Mouse (Mus musculus) intestine, embryonic 15.5 days (tissue): ENCODE data around the gene Rmi1. TPM values are rescaled to one million over a fixed set of nuclear protein-coding genes. Genes with fewer than 3 reads are reported as not detected.
A peak's percentile ranks its signal among the peaks of the same experiment; 100 is the strongest.
"Not testable (repeated sequence)": the region's sequence is repeated elsewhere in the genome, so short reads cannot be mapped to it uniquely, and the experiment has no call there.

ENCODE experiments used
- ATAC-seq: fragments of 200-750 bp; cut with Nextera tagmentation; 2 replicates; pipeline ENCODE4 v1.8.0; 2017; ENCODE audit warnings: moderate TSS enrichment, moderate library complexity
- H3K27ac ChIP-seq: fragments of 300-500 bp; sonication (generic); 2 replicates; pipeline ENCODE4 v1.5.1; 2015; ENCODE audit warnings: mild to moderate bottlenecking, inconsistent platforms
- H3K27me3 ChIP-seq: fragments of 300-500 bp; sonication (generic); replicated peaks from 2 replicates; pipeline ENCODE4 v1.6.1; 2015; ENCODE audit warnings: inconsistent platforms
- H3K36me3 ChIP-seq: fragments of 300-500 bp; sonication (generic); 2 replicates; pipeline ENCODE4 v1.6.1; 2015; ENCODE audit warnings: inconsistent platforms
- H3K4me1 ChIP-seq: fragments of 300-500 bp; sonication (generic); replicated peaks from 2 replicates; pipeline ENCODE4 v1.6.1; 2015; ENCODE audit warnings: inconsistent platforms
- H3K4me2 ChIP-seq: fragments of 300-500 bp; sonication (generic); replicated peaks from 2 replicates; pipeline ENCODE4 v1.6.1; 2015; ENCODE audit warnings: mild to moderate bottlenecking, inconsistent platforms
- H3K4me3 ChIP-seq: fragments of 300-500 bp; sonication (generic); replicated peaks from 2 replicates; pipeline ENCODE4 v1.5.1; 2015; ENCODE audit warnings: inconsistent platforms
- H3K9ac ChIP-seq: fragments of 300-500 bp; sonication (generic); 2 replicates; pipeline ENCODE4 v1.6.1; 2015; ENCODE audit warnings: inconsistent platforms
- H3K9me3 ChIP-seq: fragments of 300-500 bp; sonication (generic); 2 replicates; pipeline ENCODE4 v1.6.1; 2016; ENCODE audit warnings: inconsistent platforms
- WGBS: fragments of 180-500 bp; shearing (Covaris S2); methylation state at CpG from one replicate; pipeline ENCODE4 v1.1.7; 2015; 5-methylcytosine and 5-hydroxymethylcytosine counted together
- polyA plus RNA-seq: library from polyadenylated mRNA; unstranded; fragments of >200 nt; fragmentation: Nextera tagmentation; extraction: Ambion mirVana; gene quantifications from 2 replicates; pipeline ENCODE4 v1.2.1, GENCODE M21; 2015

The Rmi1 gene
- polyA plus RNA-seq, 1 experiment from 2014 or later, result 25.7 TPM

GRCm38 (mm10) chr13:58384371-58384770 lies 17.7 kb upstream of the Rmi1 start:
- H3K4me2 ChIP-seq, result peak overlapping the region; percentile 94
- no peaks in the 10 kb centered on the region for H3K9me3 ChIP-seq
- H3K27me3 ChIP-seq, result no peaks in the 10 kb centered on the region
- peak overlapping the region; percentile 82 for H3K4me3 ChIP-seq
- peaks cover 10% of the 10 kb centered on the region for H3K4me1 ChIP-seq
- ATAC-seq, result peak; percentile 14; the same call in 1 of the 2 replicates
- peak overlapping the region; percentile 84 for H3K9ac ChIP-seq
- 0 out of 2 replicates have a peak overlapping the region, but pooled peaks have one; percentile 69 for H3K27ac ChIP-seq
- peaks cover 25% of the 10 kb centered on the region for H3K36me3 ChIP-seq
- WGBS, result 39% methylated on average over 11 of the region's 11 CpGs

- 2% methylated on average over 80 of the region's 80 CpGs for WGBS
- Histone ChIP-seq H3K9me3 (no peaks in the 10 kb centered on the region), H3K27me3 (no peaks in the 10 kb centered on the region), H3K4me2 (peak within 1 kb of the TSS; percentile 94), H3K4me3 (peak within 1 kb of the TSS; percentile 82), H3K9ac (peak within 1 kb of the TSS; percentile 84), H3K4me1 (peaks cover 10% of the 10 kb centered on the region), H3K36me3 (peaks cover 25% of the 10 kb centered on the region), H3K27ac (peak within 1 kb of the TSS; percentile 69)
- ATAC-seq, result peak; percentile 79
Observed at GRCm38 (mm10) chr13:58384779-58385546, 17.1 kb upstream of the Rmi1 start, which contains the start of gene 2210016F16Rik. 2210016F16Rik (minus strand) TSS chr13:58385225.

GRCm38 (mm10) chr13:58385547-58385920 lies 16.5 kb upstream of the Rmi1 start:
- H3K27ac ChIP-seq, result peak overlapping the region; percentile 69
- peaks cover 23% of the 10 kb centered on the region for H3K36me3 ChIP-seq
- peak overlapping the region; percentile 82 for H3K4me3 ChIP-seq
- H3K9ac ChIP-seq, result peak overlapping the region; percentile 84
- H3K4me2 ChIP-seq, result peak overlapping the region; percentile 94
- 76% methylated on average over 7 of the region's 7 CpGs for WGBS
- peak; percentile 35 for ATAC-seq
- H3K4me1 ChIP-seq, result peaks cover 10% of the 10 kb centered on the region
- no peaks in the 10 kb centered on the region for H3K27me3 ChIP-seq
- no peaks in the 10 kb centered on the region for H3K9me3 ChIP-seq

DNA sequence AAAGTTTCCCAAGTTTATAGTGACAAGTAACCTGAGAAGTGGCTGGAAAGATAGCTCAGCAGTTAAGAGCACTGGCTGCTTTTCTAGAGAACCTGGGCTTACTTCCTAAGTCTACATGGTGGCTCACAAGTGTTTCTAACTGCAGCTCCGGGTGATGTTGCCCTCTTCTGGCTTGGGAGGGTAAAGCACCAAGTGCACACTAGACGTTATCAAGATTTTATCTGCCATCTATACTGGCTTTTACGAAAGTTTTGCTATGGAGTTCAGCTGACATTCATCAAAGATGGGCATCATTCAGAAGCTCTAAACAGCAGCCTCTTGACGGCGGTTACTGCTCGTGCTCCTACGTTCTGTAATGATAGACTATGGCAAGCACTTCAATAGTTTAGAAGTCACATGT lies 14.1 kb upstream of the Rmi1 start:
- H3K9me3 ChIP-seq, result no peaks in the 10 kb centered on the region
- peaks cover 11% of the 10 kb centered on the region; the same call in 1 of the 2 replicates for H3K36me3 ChIP-seq
- H3K27me3 ChIP-seq, result no peaks in the 10 kb centered on the region
- no peak overlapping the region for H3K9ac ChIP-seq
- no peak overlapping the region for H3K4me2 ChIP-seq
- H3K4me1 ChIP-seq, result peaks cover 10% of the 10 kb centered on the region
- H3K4me3 ChIP-seq, result no peak overlapping the region
- ATAC-seq, result peak; percentile 44
- 12% methylated on average over 7 of the region's 7 CpGs for WGBS
- no peak overlapping the region for H3K27ac ChIP-seq

DNA sequence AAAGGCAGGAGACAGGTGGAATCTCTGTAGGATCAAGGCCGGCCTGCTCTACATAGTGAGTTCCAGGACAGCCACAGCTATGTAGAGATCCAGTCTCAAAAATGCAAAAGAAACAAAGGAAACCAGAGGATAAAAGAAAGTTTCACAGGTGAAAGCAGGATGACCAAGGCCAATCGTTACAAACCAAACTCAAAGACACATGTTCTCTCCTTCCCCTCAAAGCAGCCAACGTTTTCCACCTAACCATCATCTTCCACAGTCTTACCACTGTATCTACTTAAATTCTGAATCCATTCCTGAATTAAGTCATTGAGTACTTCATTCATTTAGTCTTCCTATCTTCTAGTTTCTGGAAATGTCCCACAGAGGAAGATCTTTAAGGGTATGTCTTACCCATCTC lies 13.7 kb upstream of the Rmi1 start:
- no peak overlapping the region for H3K4me3 ChIP-seq
- no peaks in the 10 kb centered on the region for H3K27me3 ChIP-seq
- no peak overlapping the region for H3K4me2 ChIP-seq
- H3K36me3 ChIP-seq, result peaks cover 11% of the 10 kb centered on the region; the same call in 1 of the 2 replicates
- no peak overlapping the region for H3K9ac ChIP-seq
- peaks cover 10% of the 10 kb centered on the region for H3K4me1 ChIP-seq
- no peaks in the 10 kb centered on the region for H3K9me3 ChIP-seq
- no peak for ATAC-seq
- H3K27ac ChIP-seq, result no peak overlapping the region
- 46% methylated on average over 3 of the region's 3 CpGs for WGBS

GRCm38 (mm10) chr13:58389324-58389951 lies 12.6 kb upstream of the Rmi1 start:
- Histone ChIP-seq H3K27ac (no peak overlapping the region), H3K9me3 (no peaks in the 10 kb centered on the region), H3K4me1 (peaks cover 7% of the 10 kb centered on the region), H3K4me3 (no peak overlapping the region), H3K27me3 (no peaks in the 10 kb centered on the region), H3K36me3 (peaks cover 18% of the 10 kb centered on the region; the same call in 1 of the 2 replicates), H3K4me2 (no peak overlapping the region), H3K9ac (no peak overlapping the region)
- WGBS, result 79% methylated on average over 2 of the region's 2 CpGs
- no peak for ATAC-seq

- not testable (repeated sequence) for H3K9ac ChIP-seq, H3K4me1 ChIP-seq, H3K9me3 ChIP-seq, H3K4me3 ChIP-seq, H3K27ac ChIP-seq, H3K4me2 ChIP-seq, ATAC-seq, H3K27me3 ChIP-seq
- peaks cover 25% of the 10 kb centered on the region; the same call in 1 of the 2 replicates for H3K36me3 ChIP-seq
- 83% methylated on average over 11 of the region's 11 CpGs for WGBS
Observed at GRCm38 (mm10) chr13:58394392-58394791, 7.7 kb upstream of the Rmi1 start.

- no peaks in the 10 kb centered on the region for H3K27me3 ChIP-seq
- H3K27ac ChIP-seq, result no peak overlapping the region
- no peak overlapping the region for H3K4me3 ChIP-seq
- ATAC-seq, result no peak
- H3K9ac ChIP-seq, result no peak overlapping the region
- H3K9me3 ChIP-seq, result no peaks in the 10 kb centered on the region
- 86% methylated on average over 13 of the region's 13 CpGs for WGBS
- no peak overlapping the region for H3K4me2 ChIP-seq
- no peaks in the 10 kb centered on the region for H3K4me1 ChIP-seq
- peaks cover 16% of the 10 kb centered on the region; the same call in 1 of the 2 replicates for H3K36me3 ChIP-seq
Observed at GRCm38 (mm10) chr13:58397651-58398050, 4.4 kb upstream of the Rmi1 start.

GRCm38 (mm10) chr13:58400576-58400975 lies 1.5 kb upstream of the Rmi1 start:
- Histone ChIP-seq H3K4me3 (peak overlapping the region; percentile 97), H3K9ac (peak overlapping the region; percentile 99), H3K4me1 (no peaks in the 10 kb centered on the region), H3K27me3 (no peaks in the 10 kb centered on the region), H3K27ac (no peak overlapping the region), H3K36me3 (peaks cover 4% of the 10 kb centered on the region; the same call in 1 of the 2 replicates), H3K4me2 (peak overlapping the region; percentile 59), H3K9me3 (no peaks in the 10 kb centered on the region)
- under 1% methylated on average over 11 of the region's 11 CpGs for WGBS
- no peak for ATAC-seq

DNA sequence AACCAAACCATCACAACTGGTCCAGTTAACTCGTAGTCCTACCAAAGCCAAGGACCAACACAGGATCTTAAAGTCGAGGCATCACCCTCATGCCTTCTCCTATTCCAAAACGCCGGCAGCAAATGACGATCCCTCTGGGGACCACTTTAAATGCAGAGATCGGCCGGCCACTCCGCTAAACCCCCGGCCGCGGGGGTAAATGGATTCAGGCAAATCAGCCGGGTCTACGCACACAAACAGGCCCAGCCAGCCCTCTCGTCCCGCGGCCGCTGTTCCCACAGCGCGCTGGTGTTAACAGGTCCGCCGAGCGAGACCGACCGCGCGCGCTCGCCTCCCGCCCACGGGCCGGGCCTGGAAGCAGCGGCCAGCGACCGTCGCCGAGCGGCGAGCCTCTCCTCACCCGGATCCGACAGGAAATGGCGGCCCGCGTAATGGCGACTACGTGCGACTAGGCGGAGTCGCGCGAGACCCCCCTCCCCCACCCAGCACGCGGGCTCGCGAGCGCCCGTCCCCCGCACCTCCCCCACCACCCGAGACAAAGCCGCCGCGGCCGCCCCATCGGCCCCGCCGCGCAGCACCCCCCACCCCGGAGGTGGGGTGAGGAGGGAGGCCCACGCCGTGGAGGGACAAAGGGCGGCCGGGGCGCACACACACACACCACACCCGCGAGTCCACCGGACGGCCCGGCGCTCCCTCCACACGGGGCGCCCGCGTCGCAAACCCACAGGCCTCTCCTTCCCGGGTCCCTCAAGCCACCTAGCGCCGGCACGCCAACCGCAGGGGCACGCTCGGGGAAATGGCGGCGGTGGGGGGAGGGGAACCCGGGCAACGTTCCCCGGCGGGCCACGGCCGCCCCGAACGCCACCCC lies 679 bp upstream of the Rmi1 start:
- under 1% methylated on average over 56 of the region's 100 CpGs for WGBS
- Histone ChIP-seq H3K4me2 (peak overlapping the region; percentile 59), H3K9ac (peak overlapping the region; percentile 99), H3K4me3 (peak overlapping the region; percentile 97), H3K9me3 (no peaks in the 10 kb centered on the region), H3K4me1 (no peaks in the 10 kb centered on the region), H3K36me3 (no peaks in the 10 kb centered on the region), H3K27me3 (no peaks in the 10 kb centered on the region), H3K27ac (peak overlapping the region; percentile 97)
- peak; percentile 42 for ATAC-seq

DNA sequence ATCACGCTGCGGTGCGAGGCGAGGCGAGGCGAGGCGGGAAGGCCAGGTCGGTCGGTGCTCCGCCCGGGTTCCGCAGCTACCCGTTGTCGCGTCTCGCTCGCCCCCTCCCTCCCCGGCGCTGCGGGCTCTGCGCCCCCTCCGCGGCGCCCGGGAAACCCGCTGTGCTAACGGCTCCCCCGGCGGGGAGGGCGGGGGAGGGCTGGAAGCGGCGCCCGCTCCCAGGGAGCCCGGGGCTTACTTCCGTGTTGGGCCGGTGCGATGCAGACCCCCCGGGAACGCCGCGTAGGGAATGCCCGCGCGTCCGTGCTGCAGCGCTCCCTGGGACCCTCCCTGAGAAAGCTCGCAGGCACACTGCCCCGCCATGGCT lies 679 bp downstream of the Rmi1 start:
- Histone ChIP-seq H3K27me3 (no peaks in the 10 kb centered on the region), H3K27ac (peak overlapping the region; percentile 97), H3K4me2 (peak overlapping the region; percentile 57), H3K4me3 (peak overlapping the region; percentile 97), H3K36me3 (no peaks in the 10 kb centered on the region), H3K9ac (peak overlapping the region; percentile 99), H3K4me1 (no peaks in the 10 kb centered on the region), H3K9me3 (no peaks in the 10 kb centered on the region)
- ATAC-seq, result peak; percentile 83
- WGBS, result 0% methylated on average over 34 of the region's 48 CpGs

DNA sequence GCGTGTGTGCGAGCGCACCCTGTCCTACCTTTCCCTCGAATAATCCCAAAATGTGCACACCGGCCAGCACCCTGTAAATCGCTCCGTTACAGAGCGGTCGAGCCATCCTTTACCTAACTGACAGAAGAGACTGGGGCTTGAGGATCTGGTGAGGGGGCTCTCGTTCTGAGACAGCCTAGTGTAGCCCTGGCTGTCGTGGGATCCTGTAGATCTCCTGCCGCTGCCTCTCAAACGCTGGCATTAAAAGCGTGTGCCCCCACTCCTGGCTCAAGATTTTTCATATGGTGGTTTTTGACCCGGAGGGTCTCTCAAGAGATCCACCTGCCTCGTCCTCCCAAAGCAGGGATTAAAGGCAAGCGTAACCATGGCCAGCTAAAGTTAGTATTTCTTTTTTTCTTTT lies 1.2 kb downstream of the Rmi1 start, which contains the start of gene Hnrnpk:
TSS of gene Hnrnpk (minus strand) at position 101 of the 400 bp plus-strand sequence.
- not testable (repeated sequence) for H3K36me3 ChIP-seq, H3K27me3 ChIP-seq
- WGBS, result 5% methylated on average over 17 of the region's 17 CpGs

More for the DNA sequence above, 1.2 kb downstream of the Rmi1 start, which contains the start of gene Hnrnpk:
- H3K4me1 ChIP-seq, ATAC-seq, H3K9me3 ChIP-seq: not testable (repeated sequence)
- Histone ChIP-seq H3K27ac (peak within 1 kb of the TSS; percentile 97), H3K9ac (peak within 1 kb of the TSS; percentile 99), H3K4me3 (peak within 1 kb of the TSS; percentile 97), H3K4me2 (peak within 1 kb of the TSS; percentile 57)
